Comparison of ENCODE assay signal across 15 mouse cellular contexts in genomic region chr12:56540591-56540990, GRCm38 (mm10). TPM values are rescaled to one million over a fixed set of nuclear protein-coding genes. Genes with fewer than 3 reads are reported as not detected.
DNase-seq lines count a peak whose midpoint lies in the region; ATAC-seq and TF ChIP-seq lines count a peak whose summit lies in the region.
"Had no signal": no experiment of that assay in that cellular context is flagged by ENCODE, and none has a peak within 500 bp of the region (broad histone marks: within the 10 kb centered on the region; RNA-seq: fewer than 3 reads in every experiment).

No protein-coding gene starts in this region.

- TF ChIP-seq EP300 in stomach, postnatal 0 days (optimal IDR thresholded peaks at IDR 0.05) = no peak

- ATAC-seq in forebrain, embryonic 13.5 days = no peak
- ATAC-seq in forebrain, embryonic 14.5 days = no peak
- no peak for ATAC-seq in hindbrain, embryonic 13.5 days (ENCODE audit: low FRiP score)
- no peak for ATAC-seq in hindbrain, embryonic 14.5 days (ENCODE audit: low FRiP score)
- no peak for ATAC-seq in midbrain, postnatal 0 days (ENCODE audit: low FRiP score)
- ATAC-seq in stomach, postnatal 0 days (ENCODE audit: low FRiP score, low TSS enrichment) = no peak
- ATAC-seq: inflammation-experienced regulatory T-cells, adult 6 months had no signal

- no peak for TF ChIP-seq CTCF in midbrain, postnatal 0 days (IDR thresholded peaks at IDR 0.05)
- TF ChIP-seq CTCF in stomach, postnatal 0 days (IDR thresholded peaks at IDR 0.05; ENCODE audit: low read depth) = no peak

- peaks cover 94% of the 10 kb centered on the region for H3K27me3 ChIP-seq in forebrain, embryonic 13.5 days
- peaks cover 63% of the 10 kb centered on the region for H3K27me3 ChIP-seq in forebrain, embryonic 14.5 days (replicated peaks; ENCODE audit: control insufficient read depth, insufficient read depth, low read length)
- peaks cover 94% of the 10 kb centered on the region for H3K27me3 ChIP-seq in hindbrain, embryonic 13.5 days
- peaks cover 92% of the 10 kb centered on the region for H3K27me3 ChIP-seq in hindbrain, embryonic 14.5 days (ENCODE audit: control insufficient read depth, insufficient read depth, low read length)
- H3K27me3 ChIP-seq in midbrain, embryonic 10.5 days (ENCODE audit: low read depth, poor library complexity, severe bottlenecking) = peaks cover 87% of the 10 kb centered on the region
- H3K27me3 ChIP-seq in midbrain, postnatal 0 days (ENCODE audit: insufficient read depth, low read length) = peaks cover 66% of the 10 kb centered on the region
- H3K27me3 ChIP-seq in stomach, postnatal 0 days (ENCODE audit: control insufficient read depth, insufficient read depth, low read length) = peaks cover 13% of the 10 kb centered on the region

- peak overlapping the region; percentile 36 for H3K4me2 ChIP-seq in forebrain, embryonic 13.5 days
- H3K4me2 ChIP-seq in forebrain, embryonic 14.5 days (ENCODE audit: low read length) = no peak overlapping the region
- H3K4me2 ChIP-seq in hindbrain, embryonic 13.5 days = no peak overlapping the region
- H3K4me2 ChIP-seq in hindbrain, embryonic 14.5 days (replicated peaks) = no peak overlapping the region
- H3K4me2 ChIP-seq in midbrain, postnatal 0 days (ENCODE audit: low read depth, low read length, poor library complexity, severe bottlenecking) = no peak overlapping the region
- H3K4me2 ChIP-seq in stomach, postnatal 0 days (replicated peaks; ENCODE audit: low read depth) = peak overlapping the region; percentile 8; the same call in 1 of the 2 replicates

- peaks cover 2% of the 10 kb centered on the region; the same call in 1 of the 2 replicates for H3K4me1 ChIP-seq in forebrain, embryonic 13.5 days
- H3K4me1 ChIP-seq in forebrain, embryonic 14.5 days (ENCODE audit: control insufficient read depth, insufficient read depth, low read length) = no peaks in the 10 kb centered on the region
- 0 out of 2 replicates have a peak, but pooled peaks cover 11% of the 10 kb centered on the region for H3K4me1 ChIP-seq in hindbrain, embryonic 13.5 days (replicated peaks)
- no peaks in the 10 kb centered on the region for H3K4me1 ChIP-seq in hindbrain, embryonic 14.5 days (replicated peaks; ENCODE audit: control insufficient read depth, insufficient read depth, low read length)
- peaks cover 11% of the 10 kb centered on the region for H3K4me1 ChIP-seq in midbrain, embryonic 10.5 days
- no peaks in the 10 kb centered on the region for H3K4me1 ChIP-seq in midbrain, postnatal 0 days (ENCODE audit: insufficient read depth, low read length)
- no peaks in the 10 kb centered on the region for H3K4me1 ChIP-seq in stomach, postnatal 0 days (replicated peaks; ENCODE audit: control insufficient read depth, insufficient read depth)

- no peak overlapping the region for H3K9ac ChIP-seq in forebrain, embryonic 13.5 days
- H3K9ac ChIP-seq in forebrain, embryonic 14.5 days (ENCODE audit: low read length) = no peak overlapping the region
- no peak overlapping the region for H3K9ac ChIP-seq in hindbrain, embryonic 13.5 days
- no peak overlapping the region for H3K9ac ChIP-seq in hindbrain, embryonic 14.5 days
- H3K9ac ChIP-seq in midbrain, postnatal 0 days (replicated peaks; ENCODE audit: low read length, poor library complexity, severe bottlenecking) = no peak overlapping the region
- no peak overlapping the region for H3K9ac ChIP-seq in stomach, postnatal 0 days (ENCODE audit: low read length)

- 2% methylated on average over 10 of the region's 10 CpGs for WGBS in forebrain, embryonic 13.5 days
- WGBS in forebrain, embryonic 14.5 days = 3% methylated on average over 10 of the region's 10 CpGs
- WGBS in hindbrain, embryonic 13.5 days = 4% methylated on average over 10 of the region's 10 CpGs
- WGBS in hindbrain, embryonic 14.5 days = 3% methylated on average over 10 of the region's 10 CpGs
- 3% methylated on average over 10 of the region's 10 CpGs for WGBS in midbrain, embryonic 10.5 days
- 4% methylated on average over 10 of the region's 10 CpGs for WGBS in midbrain, postnatal 0 days
- WGBS in stomach, postnatal 0 days = 3% methylated on average over 10 of the region's 10 CpGs

- no peak for DNase-seq in forebrain, embryonic 14.5 days (ENCODE audit: low spot score)
- DNase-seq in hindbrain, embryonic 14.5 days (ENCODE audit: low spot score) = no peak
- DNase-seq in midbrain, embryonic 10.5 days (ENCODE audit: low spot score) = peak; percentile 23
- no peak for DNase-seq in midbrain, postnatal 0 days (ENCODE audit: low spot score)
- no peak for DNase-seq in stomach, postnatal 0 days (ENCODE audit: low spot score)
- no peak for DNase-seq in left cerebral cortex, adult 8-10 months (ENCODE audit: low spot score in 2 of 2)

- H3K4me3 ChIP-seq in forebrain, embryonic 13.5 days = no peak overlapping the region
- no peak overlapping the region for H3K4me3 ChIP-seq in forebrain, embryonic 14.5 days (ENCODE audit: low read depth, low read length)
- peak overlapping the region; percentile 3; the same call in 1 of the 2 replicates for H3K4me3 ChIP-seq in hindbrain, embryonic 13.5 days
- no peak overlapping the region for H3K4me3 ChIP-seq in hindbrain, embryonic 14.5 days (replicated peaks; ENCODE audit: low read length)
- H3K4me3 ChIP-seq in midbrain, embryonic 10.5 days = 0 out of 2 replicates have a peak overlapping the region, but pooled peaks have one; percentile 20
- H3K4me3 ChIP-seq in midbrain, postnatal 0 days (ENCODE audit: low read depth, low read length) = no peak overlapping the region
- no peak overlapping the region for H3K4me3 ChIP-seq in stomach, postnatal 0 days (ENCODE audit: low read depth, low read length)
- H3K4me3 ChIP-seq: erythroblast, embryonic 14.5 days had no signal

- H3K36me3 ChIP-seq in forebrain, embryonic 13.5 days (ENCODE audit: poor library complexity, severe bottlenecking) = no peaks in the 10 kb centered on the region
- H3K36me3 ChIP-seq in forebrain, embryonic 14.5 days (ENCODE audit: control insufficient read depth, insufficient read depth, low read length) = no peaks in the 10 kb centered on the region
- no peaks in the 10 kb centered on the region for H3K36me3 ChIP-seq in hindbrain, embryonic 13.5 days
- no peaks in the 10 kb centered on the region for H3K36me3 ChIP-seq in hindbrain, embryonic 14.5 days (replicated peaks; ENCODE audit: control insufficient read depth, insufficient read depth)
- no peaks in the 10 kb centered on the region for H3K36me3 ChIP-seq in midbrain, embryonic 10.5 days
- H3K36me3 ChIP-seq in midbrain, postnatal 0 days (ENCODE audit: insufficient read depth, low read length) = no peaks in the 10 kb centered on the region
- H3K36me3 ChIP-seq in stomach, postnatal 0 days (ENCODE audit: control insufficient read depth, insufficient read depth, low read length) = no peaks in the 10 kb centered on the region

- H3K27ac ChIP-seq in forebrain, embryonic 13.5 days = no peak overlapping the region
- H3K27ac ChIP-seq in forebrain, embryonic 14.5 days (ENCODE audit: low read depth, low read length) = no peak overlapping the region
- no peak overlapping the region for H3K27ac ChIP-seq in hindbrain, embryonic 13.5 days
- H3K27ac ChIP-seq in hindbrain, embryonic 14.5 days = no peak overlapping the region
- H3K27ac ChIP-seq in midbrain, embryonic 10.5 days (replicated peaks) = no peak overlapping the region
- no peak overlapping the region for H3K27ac ChIP-seq in midbrain, postnatal 0 days (ENCODE audit: low read depth, low read length)
- H3K27ac ChIP-seq in stomach, postnatal 0 days (replicated peaks) = no peak overlapping the region

- no peaks in the 10 kb centered on the region for H3K9me3 ChIP-seq in forebrain, embryonic 13.5 days (replicated peaks)
- H3K9me3 ChIP-seq in forebrain, embryonic 14.5 days (replicated peaks; ENCODE audit: control insufficient read depth, low read length) = no peaks in the 10 kb centered on the region
- H3K9me3 ChIP-seq in hindbrain, embryonic 13.5 days = no peaks in the 10 kb centered on the region
- H3K9me3 ChIP-seq in hindbrain, embryonic 14.5 days (ENCODE audit: control insufficient read depth, low read length) = no peaks in the 10 kb centered on the region
- H3K9me3 ChIP-seq in midbrain, embryonic 10.5 days (replicated peaks) = no peaks in the 10 kb centered on the region
- H3K9me3 ChIP-seq in midbrain, postnatal 0 days (ENCODE audit: low read length) = no peaks in the 10 kb centered on the region
- no peaks in the 10 kb centered on the region for H3K9me3 ChIP-seq in stomach, postnatal 0 days (ENCODE audit: control insufficient read depth, low read length)

RNA-seq across cellular contexts. Expression of gene Nkx2-1, which starts 3.9 kb away (rescaled TPM):
- polyA plus RNA-seq in forebrain, embryonic 13.5 days (2015; fragmentation: Nextera tagmentation; extraction: Ambion mirVana) = 12.4 and 22.6 TPM in 2 replicates
- 13.9 and 15.9 TPM in 2 replicates for polyA plus RNA-seq in forebrain, embryonic 14.5 days (2014; fragmentation: Nextera tagmentation; extraction: Ambion mirVana)
- polyA plus RNA-seq in hindbrain, embryonic 13.5 days (2015; fragmentation: Nextera tagmentation; extraction: Ambion mirVana) = 0.31 TPM in 1 of 2 replicates, not detected in the other
- polyA plus RNA-seq in hindbrain, embryonic 14.5 days (2014; fragmentation: Nextera tagmentation; extraction: Ambion mirVana) = not detected in 2 replicates
- polyA plus RNA-seq in midbrain, embryonic 10.5 days (2016; fragmentation: Nextera tagmentation; extraction: Ambion mirVana) = 9.1 and 9.4 TPM in 2 replicates
- 0.19 and 1.6 TPM in 2 replicates for total RNA-seq in midbrain, postnatal 0 days (2014; rRNA removed)
- 5.1 and 7.6 TPM in 2 replicates for polyA plus RNA-seq in midbrain, postnatal 0 days (2015; fragmentation: Nextera tagmentation; extraction: Ambion mirVana)
- not detected in 2 replicates for polyA plus RNA-seq in stomach, postnatal 0 days (2015; fragmentation: Nextera tagmentation; extraction: Ambion mirVana)
- 1 to 10 TPM in 3 of 4 experiments, under 1 TPM in 1; 0.89 to 2.3 (median 1.5) TPM for total RNA-seq in left cerebral cortex, adult 8-10 months (2022)
- total RNA-seq: adrenal gland, adult 18-20 months; monocyte, adult 5-6 weeks; neutrophil, adult 5-6 weeks had no signal
- polyA plus RNA-seq: erythroblast, embryonic 14.5 days; gonadal fat pad, adult 2 months; inflammation-experienced regulatory T-cells, adult 6 months; limb, embryonic 11.5 days had no signal

Comparison
In these comparisons a context has a peak if more than half of its experiments do, and no peak if none do; other contexts are left out.
1. H3K4me2 ChIP-seq: peak in forebrain, embryonic 13.5 days (single experiment) and stomach, postnatal 0 days (single experiment); none in forebrain, embryonic 14.5 days (single experiment), hindbrain, embryonic 13.5 days (single experiment), hindbrain, embryonic 14.5 days (single experiment) and midbrain, postnatal 0 days (single experiment).
2. H3K4me3 ChIP-seq: peak in hindbrain, embryonic 13.5 days (single experiment) and midbrain, embryonic 10.5 days (single experiment); none in forebrain, embryonic 13.5 days (single experiment), forebrain, embryonic 14.5 days (single experiment), hindbrain, embryonic 14.5 days (single experiment), midbrain, postnatal 0 days (single experiment) and stomach, postnatal 0 days (single experiment).